Mouse (Mus musculus) kidney, postnatal 0 days (tissue): ENCODE results near the gene Ipo13. TPM values are rescaled to one million over a fixed set of nuclear protein-coding genes. Genes with fewer than 3 reads are reported as not detected.

Source experiments
- ATAC-seq: fragments of 200-750 bp; cut with Nextera tagmentation; replicated peaks from 2 replicates; pipeline ENCODE4 v1.8.0; 2017; ENCODE audit warnings: low read depth, moderate number of reproducible peaks, moderate TSS enrichment, moderate library complexity; ENCODE audit not compliant: low FRiP score
- DNase-seq: peaks from one replicate; pipeline ENCODE4 v3.0.0-alpha.2; 2016; ENCODE audit warnings: low spot score
- H3K27ac ChIP-seq: fragments of 300-500 bp; sonication (generic); 2 replicates; pipeline ENCODE4 v1.5.1; 2014; ENCODE audit warnings: mild to moderate bottlenecking
- H3K27me3 ChIP-seq: fragments of 300-500 bp; sonication (generic); 2 replicates; pipeline ENCODE4 v1.6.1; 2014; ENCODE audit warnings: low read length, mixed read lengths; ENCODE audit not compliant: insufficient read depth
- H3K36me3 ChIP-seq: fragments of 300-500 bp; sonication (generic); 2 replicates; pipeline ENCODE4 v1.6.1; 2014; ENCODE audit warnings: low read length, mixed read lengths; ENCODE audit not compliant: insufficient read depth
- H3K4me1 ChIP-seq: fragments of 300-500 bp; sonication (generic); replicated peaks from 2 replicates; pipeline ENCODE4 v1.6.1; 2014; ENCODE audit warnings: antibody characterized with exemption, low read length, mixed read lengths; ENCODE audit not compliant: insufficient read depth
- H3K4me2 ChIP-seq: fragments of 300-500 bp; sonication (generic); 2 replicates; pipeline ENCODE4 v1.6.1; 2014; ENCODE audit warnings: mild to moderate bottlenecking, low read length, moderate library complexity, mixed read lengths
- H3K4me3 ChIP-seq: fragments of 300-500 bp; sonication (generic); replicated peaks from 2 replicates; pipeline ENCODE4 v1.5.1; 2014; ENCODE audit warnings: low read depth, low read length
- H3K9ac ChIP-seq: fragments of 300-500 bp; sonication (generic); 2 replicates; pipeline ENCODE4 v1.6.1; 2014; ENCODE audit warnings: low read depth, low read length
- H3K9me3 ChIP-seq: fragments of 300-500 bp; sonication (generic); replicated peaks from 2 replicates; pipeline ENCODE4 v1.6.1; 2016; ENCODE audit warnings: low read length, inconsistent platforms, mixed read lengths
- CTCF ChIP-seq: IDR thresholded peaks from 2 replicates; pipeline ENCODE4 v1.5.1; 2016; ENCODE audit warnings: antibody characterized with exemption, low read depth, mild to moderate bottlenecking, moderate library complexity
- WGBS: fragments of 180-500 bp; shearing (Covaris S2); extraction: QIAGEN DNeasy Blood & Tissue Kit; methylation state at CpG from one replicate; pipeline ENCODE4 v1.1.7; 2014; 5-methylcytosine and 5-hydroxymethylcytosine counted together
- polyA plus RNA-seq: library from polyadenylated mRNA; unstranded; fragments of >200 nt; fragmentation: Nextera tagmentation; extraction: Ambion mirVana; gene quantifications from 2 replicates; pipeline ENCODE4 v1.2.1, GENCODE M21; 2015

Ipo13 gene
- polyA plus RNA-seq, 1 experiment from 2014 or later, result 27.9 TPM

GRCm38 (mm10) chr4:117924916-117925315 is 10.1 kb upstream of the Ipo13 start:
- Histone ChIP-seq H3K27ac (no peak overlapping the region), H3K9ac (no peak overlapping the region), H3K4me2 (no peak overlapping the region), H3K36me3 (no peaks in the 10 kb centered on the region), H3K4me3 (no peak overlapping the region), H3K9me3 (no peaks in the 10 kb centered on the region), H3K4me1 (peaks cover 7% of the 10 kb centered on the region), H3K27me3 (peaks cover 20% of the 10 kb centered on the region)
- no peak for TF ChIP-seq CTCF
- DNase-seq (no peak), ATAC-seq (no peak)
- WGBS, result 67% methylated on average over 5 of the region's 6 CpGs

- Histone ChIP-seq H3K36me3 (no peaks in the 10 kb centered on the region), H3K27ac (no peak overlapping the region), H3K9ac (no peak overlapping the region), H3K4me1 (peaks cover 6% of the 10 kb centered on the region), H3K4me2 (no peak overlapping the region), H3K27me3 (peaks cover 20% of the 10 kb centered on the region), H3K9me3 (no peaks in the 10 kb centered on the region), H3K4me3 (no peak overlapping the region)
- 71% methylated on average over 2 of the region's 2 CpGs for WGBS
- ATAC-seq, result no peak
- no peak for TF ChIP-seq CTCF
- no peak for DNase-seq
These were observed 8.7 kb upstream of the Ipo13 start for GRCm38 (mm10) chr4:117923450-117923849.

- TF ChIP-seq CTCF, result no peak
- H3K27ac ChIP-seq, result no peak overlapping the region
- no peak for ATAC-seq
- DNase-seq, result no peak
- no peak overlapping the region for H3K9ac ChIP-seq
- no peaks in the 10 kb centered on the region for H3K9me3 ChIP-seq
- WGBS, result 82% methylated on average over 2 of the region's 2 CpGs
- no peak overlapping the region for H3K4me2 ChIP-seq
- no peak overlapping the region for H3K4me3 ChIP-seq
- no peaks in the 10 kb centered on the region for H3K36me3 ChIP-seq
- H3K4me1 ChIP-seq, result no peaks in the 10 kb centered on the region
- peaks cover 7% of the 10 kb centered on the region for H3K27me3 ChIP-seq
These were observed 6.6 kb upstream of the Ipo13 start for GRCm38 (mm10) chr4:117921358-117921757.

GRCm38 (mm10) chr4:117918762-117919161 is 4.0 kb upstream of the Ipo13 start:
- Histone ChIP-seq H3K4me1 (peaks cover 6% of the 10 kb centered on the region), H3K4me2 (no peak overlapping the region), H3K9me3 (no peaks in the 10 kb centered on the region), H3K36me3 (no peaks in the 10 kb centered on the region), H3K9ac (no peak overlapping the region), H3K4me3 (no peak overlapping the region), H3K27ac (no peak overlapping the region), H3K27me3 (no peaks in the 10 kb centered on the region)
- 83% methylated on average over 5 of the region's 5 CpGs for WGBS
- ATAC-seq (no peak), DNase-seq (no peak)
- no peak for TF ChIP-seq CTCF

GRCm38 (mm10) chr4:117918261-117918660 is 3.5 kb upstream of the Ipo13 start:
- no peaks in the 10 kb centered on the region for H3K36me3 ChIP-seq
- no peak overlapping the region for H3K4me3 ChIP-seq
- TF ChIP-seq CTCF, result no peak
- no peak overlapping the region for H3K27ac ChIP-seq
- H3K9me3 ChIP-seq, result no peaks in the 10 kb centered on the region
- ATAC-seq, result no peak
- peaks cover 10% of the 10 kb centered on the region for H3K4me1 ChIP-seq
- H3K9ac ChIP-seq, result no peak overlapping the region
- DNase-seq, result no peak
- H3K27me3 ChIP-seq, result no peaks in the 10 kb centered on the region
- no peak overlapping the region for H3K4me2 ChIP-seq
- WGBS, result 71% methylated on average over 3 of the region's 3 CpGs

GRCm38 (mm10) chr4:117917847-117918246 is 3.0 kb upstream of the Ipo13 start:
- WGBS, result 94% methylated on average over 4 of the region's 4 CpGs
- ATAC-seq (no peak), DNase-seq (no peak)
- Histone ChIP-seq H3K27me3 (no peaks in the 10 kb centered on the region), H3K9ac (no peak overlapping the region), H3K4me2 (no peak overlapping the region), H3K4me1 (peaks cover 14% of the 10 kb centered on the region), H3K9me3 (no peaks in the 10 kb centered on the region), H3K27ac (no peak overlapping the region), H3K36me3 (no peaks in the 10 kb centered on the region), H3K4me3 (no peak overlapping the region)
- no peak for TF ChIP-seq CTCF

- Histone ChIP-seq H3K4me3 (no peak overlapping the region), H3K9ac (no peak overlapping the region), H3K27ac (no peak overlapping the region), H3K36me3 (no peaks in the 10 kb centered on the region), H3K4me2 (no peak overlapping the region), H3K4me1 (peaks cover 16% of the 10 kb centered on the region), H3K9me3 (no peaks in the 10 kb centered on the region), H3K27me3 (no peaks in the 10 kb centered on the region)
- DNase-seq, result no peak
- no peak for TF ChIP-seq CTCF
- no peak for ATAC-seq
- 88% methylated on average over 4 of the region's 4 CpGs for WGBS
These were observed 2.6 kb upstream of the Ipo13 start for GRCm38 (mm10) chr4:117917402-117917801.
